Mouse (Mus musculus): ENCODE results near the gene Map1a. TPM values are rescaled to one million over a fixed set of nuclear protein-coding genes. Genes with fewer than 3 reads are reported as not detected.

The Map1a gene
- total and polyA plus RNA-seq, 3 experiments = 0.77 to 9.4 TPM; not detected in 1

DNA sequence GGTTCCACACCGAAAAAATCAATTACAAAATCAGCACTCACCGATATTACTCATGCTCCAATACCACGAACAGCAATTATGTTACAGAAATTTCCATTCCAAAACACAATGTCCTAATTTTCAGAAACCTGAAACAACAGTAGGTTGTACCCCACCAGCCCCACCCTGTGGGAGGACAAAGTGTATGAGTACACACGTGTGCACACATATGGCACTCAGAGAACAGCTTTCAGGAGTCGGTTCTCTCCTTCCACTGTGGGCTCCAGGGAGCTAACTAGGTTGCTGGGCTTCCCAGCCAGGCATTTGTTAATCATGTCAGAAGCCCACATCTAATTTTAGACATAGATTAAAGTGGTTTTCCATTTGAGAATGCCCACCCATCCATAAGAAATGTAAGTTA, 45.3 kb upstream of the Map1a start:
- TF ChIP-seq ZC3H11A (IDR thresholded peaks at IDR 0.05; ENCODE audit: low read depth, low read length) = no peak
- no peak overlapping the region for H3K27ac ChIP-seq (ENCODE audit: control insufficient read depth, low read depth, low read length)
- H3K9me3 ChIP-seq (replicated peaks; ENCODE audit: insufficient read depth, low read length) = no peaks in the 10 kb centered on the region
- no peaks in the 10 kb centered on the region for H3K79me2 ChIP-seq (ENCODE audit: control insufficient read depth, insufficient read depth, low read length, poor library complexity)
- DNase-seq (ENCODE audit: low read depth, low spot score) = no peak
- H3K9ac ChIP-seq (ENCODE audit: control insufficient read depth, low read depth, low read length, poor library complexity, severe bottlenecking) = no peak overlapping the region
- peaks cover 0 to 5% of the 10 kb centered on the region in 2 experiments; a peak in 2 of 4 replicates for H3K36me3 ChIP-seq (ENCODE audit: control insufficient read depth in 1 of 2, insufficient read depth in 2 of 2, low read length in 2 of 2)
- no peaks in the 10 kb centered on the region for H3K27me3 ChIP-seq (ENCODE audit: control insufficient read depth in 1 of 2, insufficient read depth in 2 of 2, low read length in 2 of 2)
- no peak overlapping the region for H3K4me3 ChIP-seq (ENCODE audit: control insufficient read depth in 1 of 2, insufficient read depth in 1 of 2, low read depth in 2 of 2, low read length in 2 of 2)
- H3K4me1 ChIP-seq (ENCODE audit: control insufficient read depth in 1 of 2, insufficient read depth in 2 of 2, low read length in 2 of 2) = no peaks in the 10 kb centered on the region

DNA sequence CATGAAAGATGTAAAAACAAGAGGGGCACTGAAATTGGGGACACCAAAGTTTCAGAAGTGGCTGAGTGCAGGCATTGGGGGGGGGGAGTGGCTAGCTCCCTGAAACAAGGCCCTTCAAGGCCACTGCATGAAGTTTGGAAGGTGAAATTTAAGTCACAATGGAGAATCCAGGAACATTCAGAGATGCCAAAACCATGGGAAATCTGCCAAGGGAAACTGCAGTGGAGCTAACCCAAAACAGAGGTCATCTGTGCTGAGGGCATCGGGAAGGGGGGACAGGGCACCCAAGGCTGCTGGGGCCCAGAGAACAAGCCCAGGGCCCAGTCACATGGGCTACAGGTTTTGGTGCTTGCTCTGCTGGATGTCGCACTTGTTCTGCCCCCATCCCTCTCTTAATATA, 39.6 kb upstream of the Map1a start:
- no peaks in the 10 kb centered on the region for H3K79me2 ChIP-seq (ENCODE audit: control insufficient read depth, insufficient read depth, low read length, poor library complexity)
- H3K4me3 ChIP-seq (ENCODE audit: control insufficient read depth in 1 of 2, insufficient read depth in 1 of 2, low read depth in 2 of 2, low read length in 2 of 2) = no peak overlapping the region

DNA sequence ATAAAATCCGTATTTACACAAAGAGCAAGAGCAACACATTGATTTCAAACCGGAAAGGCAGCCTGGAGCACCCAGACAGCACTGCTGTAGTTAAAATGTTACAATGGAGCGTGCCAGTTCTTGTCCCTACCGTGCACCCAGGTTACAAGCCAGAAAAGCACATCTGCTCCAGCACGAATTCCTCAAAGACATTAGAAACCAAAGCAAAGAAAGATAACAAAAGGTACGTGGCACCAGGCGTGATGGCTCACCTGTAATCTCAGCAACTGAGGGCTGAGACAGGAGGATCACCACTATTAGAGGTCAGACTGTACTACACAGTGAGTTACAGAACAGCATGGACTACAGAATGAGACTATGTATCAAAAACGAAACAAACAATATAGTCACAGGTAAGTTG, 21.0 kb upstream of the Map1a start:
- no peak for TF ChIP-seq NELFE (IDR thresholded peaks at IDR 0.05; ENCODE audit: low read depth, low read length)
- no peak for TF ChIP-seq NRF1 (IDR thresholded peaks at IDR 0.05; ENCODE audit: insufficient read depth, low read depth, low read length, poor library complexity, severe bottlenecking)
- no peak for TF ChIP-seq MEF2A (IDR thresholded peaks at IDR 0.05; ENCODE audit: extremely low read depth, insufficient replicate concordance, low read depth, low read length, poor library complexity, severe bottlenecking)
- TF ChIP-seq MYC (IDR thresholded peaks at IDR 0.05; ENCODE audit: low read depth, low read length) = no peak
- TF ChIP-seq MYB (IDR thresholded peaks at IDR 0.05; ENCODE audit: low read depth, low read length) = no peak
- TF ChIP-seq BHLHE40 (IDR thresholded peaks at IDR 0.05; ENCODE audit: borderline replicate concordance, low read depth, low read length) = no peak
- TF ChIP-seq RCOR1 (IDR thresholded peaks at IDR 0.05; ENCODE audit: low read depth, low read length) = no peak
- no peak for TF ChIP-seq GABPA (IDR thresholded peaks at IDR 0.05; ENCODE audit: low read depth, low read length)
- no peak for TF ChIP-seq RAD21 (IDR thresholded peaks at IDR 0.05; ENCODE audit: low read depth, low read length)
- TF ChIP-seq ZMIZ1 (IDR thresholded peaks at IDR 0.05; ENCODE audit: low read depth, low read length) = no peak
- no peak for TF ChIP-seq CHD2 (IDR thresholded peaks at IDR 0.05; ENCODE audit: low read length)
- no peak for TF ChIP-seq JUND (IDR thresholded peaks at IDR 0.05; ENCODE audit: low read depth, low read length)
- no peak for DNase-seq (ENCODE audit: low read depth, low spot score)
- no peak overlapping the region for H3K9ac ChIP-seq (ENCODE audit: control insufficient read depth, low read depth, low read length, poor library complexity, severe bottlenecking)
- no peaks in the 10 kb centered on the region for H3K9me3 ChIP-seq (replicated peaks; ENCODE audit: insufficient read depth, low read length)
- H3K36me3 ChIP-seq (ENCODE audit: control insufficient read depth in 1 of 2, insufficient read depth in 2 of 2, low read length in 2 of 2) = peaks cover 2 to 6% of the 10 kb centered on the region in 2 experiments
- no peak overlapping the region for H3K4me3 ChIP-seq (ENCODE audit: control insufficient read depth in 1 of 2, insufficient read depth in 1 of 2, low read depth in 2 of 2, low read length in 2 of 2)
- H3K27me3 ChIP-seq (ENCODE audit: control insufficient read depth in 1 of 2, insufficient read depth in 2 of 2, low read length in 2 of 2) = no peaks in the 10 kb centered on the region
- H3K4me1 ChIP-seq (ENCODE audit: control insufficient read depth in 1 of 2, insufficient read depth in 2 of 2, low read length in 2 of 2) = peaks cover 3 to 6% of the 10 kb centered on the region in 2 experiments; a peak in 3 of 4 replicates
- H3K27ac ChIP-seq (ENCODE audit: control insufficient read depth, low read depth, low read length) = no peak overlapping the region
- peaks cover 6% of the 10 kb centered on the region; the same call in 1 of the 2 replicates for H3K79me2 ChIP-seq (ENCODE audit: control insufficient read depth, insufficient read depth, low read length, poor library complexity)

More for the DNA sequence above, 39.6 kb upstream of the Map1a start:
- Histone ChIP-seq H3K9me3 (replicated peaks; ENCODE audit: insufficient read depth, low read length) (no peaks in the 10 kb centered on the region), H3K4me1 (ENCODE audit: control insufficient read depth in 1 of 2, insufficient read depth in 2 of 2, low read length in 2 of 2) (no peaks in the 10 kb centered on the region), H3K36me3 (ENCODE audit: control insufficient read depth in 1 of 2, insufficient read depth in 2 of 2, low read length in 2 of 2) (peaks cover 0 to 13% of the 10 kb centered on the region in 2 experiments; a peak in 2 of 4 replicates), H3K9ac (ENCODE audit: control insufficient read depth, low read depth, low read length, poor library complexity, severe bottlenecking) (no peak overlapping the region), H3K27me3 (ENCODE audit: control insufficient read depth in 1 of 2, insufficient read depth in 2 of 2, low read length in 2 of 2) (no peaks in the 10 kb centered on the region), H3K27ac (ENCODE audit: control insufficient read depth, low read depth, low read length) (no peak overlapping the region)
- DNase-seq (ENCODE audit: low read depth, low spot score) = no peak
- no peak for TF ChIP-seq ZKSCAN1 (IDR thresholded peaks at IDR 0.05; ENCODE audit: low read depth, low read length)
- TF ChIP-seq POLR2AphosphoS5 (IDR thresholded peaks at IDR 0.05; ENCODE audit: borderline replicate concordance, low read depth, low read length) = no peak
- TF ChIP-seq CHD2 (IDR thresholded peaks at IDR 0.05; ENCODE audit: low read length) = no peak
- TF ChIP-seq TCF12 (IDR thresholded peaks at IDR 0.05; ENCODE audit: low read depth, low read length) = no peak
- no peak for TF ChIP-seq MAX (IDR thresholded peaks at IDR 0.05; ENCODE audit: low read length)
- TF ChIP-seq MYB (IDR thresholded peaks at IDR 0.05; ENCODE audit: low read depth, low read length) = no peak
- TF ChIP-seq POLR2A (IDR thresholded peaks at IDR 0.05; ENCODE audit: control insufficient read depth in 1 of 2, insufficient read depth in 1 of 2, low read depth in 1 of 2, low read length in 2 of 2, poor library complexity in 1 of 2) = no peak
